Mouse (Mus musculus): ENCODE results near the gene Hoxb4. TPM values are rescaled to one million over a fixed set of nuclear protein-coding genes. Genes with fewer than 3 reads are reported as not detected.
A peak's percentile ranks its signal among the peaks of the same experiment; 100 is the strongest.

Gene Hoxb4
- polyA plus RNA-seq, 1 experiment from 2014 or later: 3.8 TPM

- WGBS: 2% methylated on average over 30 of the region's 30 CpGs
- peaks cover 97% of the 10 kb centered on the region for H3K27me3 ChIP-seq (ENCODE audit: insufficient read depth, low read length)
- no peaks in the 10 kb centered on the region for H3K36me3 ChIP-seq (ENCODE audit: insufficient read depth)
- no peak overlapping the region for H3K27ac ChIP-seq (ENCODE audit: low read depth)
- no peaks in the 10 kb centered on the region for H3K9me3 ChIP-seq (ENCODE audit: low read depth, low read length)
- 0 out of 2 replicates have a peak, but pooled peaks cover 4% of the 10 kb centered on the region for H3K4me1 ChIP-seq (ENCODE audit: insufficient read depth)
- H3K4me3 ChIP-seq (ENCODE audit: low read depth, low read length): peak overlapping the region; percentile 23
- peak overlapping the region; percentile 42 for H3K9ac ChIP-seq
- peak overlapping the region; percentile 61 for H3K4me2 ChIP-seq
- TF ChIP-seq CTCF (IDR thresholded peaks at IDR 0.05; ENCODE audit: low read depth): no peak
- ATAC-seq (ENCODE audit: insufficient read depth) (no peak), DNase-seq (peak; percentile 62)
Measured at GRCm38 (mm10) chr11:96295092-96295835, 22.8 kb upstream of the Hoxb4 start.

DNA sequence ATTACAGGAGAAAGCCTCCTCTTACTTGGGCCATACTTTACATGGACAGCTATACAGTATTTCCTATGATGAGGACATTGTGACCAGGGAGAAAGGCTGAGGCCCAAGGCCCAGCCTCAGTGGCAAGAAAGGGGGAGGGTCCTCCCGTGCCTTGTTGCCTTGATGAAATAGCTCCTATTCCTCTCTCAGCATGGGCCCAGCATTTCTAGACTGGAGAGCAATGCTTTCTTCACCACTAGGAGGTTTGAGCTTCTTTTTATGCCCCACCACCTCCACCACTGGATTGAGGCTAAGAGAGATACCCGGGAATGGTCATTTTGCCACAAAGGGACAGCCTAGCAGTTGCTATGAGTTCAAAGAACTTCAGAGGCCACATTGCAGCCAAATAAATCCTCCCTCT lies 21.1 kb upstream of the Hoxb4 start:
- WGBS: 32% methylated on average over 2 of the region's 2 CpGs
- Histone ChIP-seq H3K27me3 (ENCODE audit: insufficient read depth, low read length) (peaks cover 97% of the 10 kb centered on the region), H3K4me3 (ENCODE audit: low read depth, low read length) (no peak overlapping the region), H3K36me3 (ENCODE audit: insufficient read depth) (no peaks in the 10 kb centered on the region), H3K4me2 (peak overlapping the region; percentile 2; the same call in 1 of the 2 replicates), H3K4me1 (ENCODE audit: insufficient read depth) (0 out of 2 replicates have a peak, but pooled peaks cover 4% of the 10 kb centered on the region), H3K9ac (no peak overlapping the region), H3K27ac (ENCODE audit: low read depth) (no peak overlapping the region), H3K9me3 (ENCODE audit: low read depth, low read length) (no peaks in the 10 kb centered on the region)
- TF ChIP-seq CTCF (IDR thresholded peaks at IDR 0.05; ENCODE audit: low read depth): peak; percentile 32; the same call in 1 of the 2 replicates
- no peak for DNase-seq
- no peak for ATAC-seq (ENCODE audit: insufficient read depth)

GRCm38 (mm10) chr11:96297428-96297827 lies 20.6 kb upstream of the Hoxb4 start:
- no peak for ATAC-seq (ENCODE audit: insufficient read depth)
- peaks cover 97% of the 10 kb centered on the region for H3K27me3 ChIP-seq (ENCODE audit: insufficient read depth, low read length)
- H3K4me3 ChIP-seq (ENCODE audit: low read depth, low read length): no peak overlapping the region

GRCm38 (mm10) chr11:96297968-96298635 lies 20.0 kb upstream of the Hoxb4 start:
- Histone ChIP-seq H3K9me3 (ENCODE audit: low read depth, low read length) (no peaks in the 10 kb centered on the region), H3K9ac (no peak overlapping the region; the same call in 1 of the 2 replicates), H3K4me1 (ENCODE audit: insufficient read depth) (0 out of 2 replicates have a peak, but pooled peaks cover 4% of the 10 kb centered on the region), H3K36me3 (ENCODE audit: insufficient read depth) (no peaks in the 10 kb centered on the region), H3K27ac (ENCODE audit: low read depth) (no peak overlapping the region), H3K4me2 (peak overlapping the region; percentile 84), H3K4me3 (ENCODE audit: low read depth, low read length) (no peak overlapping the region), H3K27me3 (ENCODE audit: insufficient read depth, low read length) (peaks cover 91% of the 10 kb centered on the region)
- no peak for TF ChIP-seq CTCF (IDR thresholded peaks at IDR 0.05; ENCODE audit: low read depth)
- 27% methylated on average over 11 of the region's 11 CpGs for WGBS
- ATAC-seq (ENCODE audit: insufficient read depth): no peak
- no peak for DNase-seq

More at GRCm38 (mm10) chr11:96297428-96297827, 20.6 kb upstream of the Hoxb4 start:
- Histone ChIP-seq H3K4me2 (peak overlapping the region; percentile 2; the same call in 1 of the 2 replicates), H3K4me1 (ENCODE audit: insufficient read depth) (0 out of 2 replicates have a peak, but pooled peaks cover 4% of the 10 kb centered on the region), H3K36me3 (ENCODE audit: insufficient read depth) (no peaks in the 10 kb centered on the region), H3K27ac (ENCODE audit: low read depth) (no peak overlapping the region), H3K9ac (no peak overlapping the region), H3K9me3 (ENCODE audit: low read depth, low read length) (no peaks in the 10 kb centered on the region)
- no peak for DNase-seq
- no peak for TF ChIP-seq CTCF (IDR thresholded peaks at IDR 0.05; ENCODE audit: low read depth)
- WGBS: 31% methylated on average over 3 of the region's 3 CpGs

GRCm38 (mm10) chr11:96298895-96299667 lies 19.0 kb upstream of the Hoxb4 start:
- peak overlapping the region; percentile 89 for H3K27ac ChIP-seq (ENCODE audit: low read depth)
- under 1% methylated on average over 65 of the region's 66 CpGs for WGBS
- H3K9me3 ChIP-seq (ENCODE audit: low read depth, low read length): no peaks in the 10 kb centered on the region
- peak overlapping the region; percentile 84 for H3K9ac ChIP-seq
- 0 out of 2 replicates have a peak, but pooled peaks cover 4% of the 10 kb centered on the region for H3K4me1 ChIP-seq (ENCODE audit: insufficient read depth)
- TF ChIP-seq CTCF (IDR thresholded peaks at IDR 0.05; ENCODE audit: low read depth): no peak
- H3K4me2 ChIP-seq: peak overlapping the region; percentile 84
- peak overlapping the region; percentile 72 for H3K4me3 ChIP-seq (ENCODE audit: low read depth, low read length)
- DNase-seq: peak; percentile 90
- no peaks in the 10 kb centered on the region for H3K36me3 ChIP-seq (ENCODE audit: insufficient read depth)
- peak; percentile 39 for ATAC-seq (ENCODE audit: insufficient read depth)
- peaks cover 90% of the 10 kb centered on the region for H3K27me3 ChIP-seq (ENCODE audit: insufficient read depth, low read length)

GRCm38 (mm10) chr11:96299781-96300180 lies 18.3 kb upstream of the Hoxb4 start:
- peaks cover 2% of the 10 kb centered on the region; the same call in 1 of the 2 replicates for H3K36me3 ChIP-seq (ENCODE audit: insufficient read depth)
- no peak for TF ChIP-seq CTCF (IDR thresholded peaks at IDR 0.05; ENCODE audit: low read depth)
- peak overlapping the region; percentile 84 for H3K9ac ChIP-seq
- peak; percentile 53 for DNase-seq
- peak overlapping the region; percentile 84 for H3K4me2 ChIP-seq
- H3K4me1 ChIP-seq (ENCODE audit: insufficient read depth): 0 out of 2 replicates have a peak, but pooled peaks cover under 1% of the 10 kb centered on the region
- H3K27ac ChIP-seq (ENCODE audit: low read depth): peak overlapping the region; percentile 89
- H3K27me3 ChIP-seq (ENCODE audit: insufficient read depth, low read length): peaks cover 87% of the 10 kb centered on the region
- H3K9me3 ChIP-seq (ENCODE audit: low read depth, low read length): no peaks in the 10 kb centered on the region
- peak overlapping the region; percentile 72 for H3K4me3 ChIP-seq (ENCODE audit: low read depth, low read length)
- 3% methylated on average over 9 of the region's 9 CpGs for WGBS
- ATAC-seq (ENCODE audit: insufficient read depth): no peak
